Mouse (Mus musculus) lung, embryonic 14.5 days (tissue): ENCODE measurements at regions not wholly inside any gene's neighbourhood (a gene's known extent, or its start where the extent isn't known, plus 50 kb on each side); places are given as distances from the start of the nearest gene placed in this dataset.
A peak's percentile ranks its signal among the peaks of the same experiment; 100 is the strongest.

Experiments used
- ATAC-seq: fragments of 200-750 bp; cut with Nextera tagmentation; 2 replicates; pipeline ENCODE4 v1.8.0; 2017; ENCODE audit warnings: mild to moderate bottlenecking, moderate TSS enrichment, moderate library complexity; ENCODE audit not compliant: insufficient read depth
- DNase-seq: peaks from one replicate; pipeline ENCODE4 v3.0.0-alpha.2; 2015
- H3K27ac ChIP-seq: fragments of 300-500 bp; sonication (generic); 2 replicates; pipeline ENCODE4 v1.5.1; 2014; ENCODE audit warnings: low read depth, mild to moderate bottlenecking, moderate library complexity
- H3K27me3 ChIP-seq: fragments of 300-500 bp; sonication (generic); 2 replicates; pipeline ENCODE4 v1.6.1; 2014; ENCODE audit warnings: low read length, control low read depth; ENCODE audit not compliant: insufficient read depth
- H3K36me3 ChIP-seq: fragments of 300-500 bp; sonication (generic); 2 replicates; pipeline ENCODE4 v1.6.1; 2014; ENCODE audit warnings: control low read depth; ENCODE audit not compliant: insufficient read depth
- H3K4me1 ChIP-seq: fragments of 300-500 bp; sonication (generic); 2 replicates; pipeline ENCODE4 v1.6.1; 2014; ENCODE audit warnings: antibody characterized with exemption, control low read depth; ENCODE audit not compliant: insufficient read depth
- H3K4me2 ChIP-seq: fragments of 300-500 bp; sonication (generic); 2 replicates; pipeline ENCODE4 v1.6.1; 2014; ENCODE audit warnings: mild to moderate bottlenecking
- H3K4me3 ChIP-seq: fragments of 300-500 bp; sonication (generic); 2 replicates; pipeline ENCODE4 v1.5.1; 2014; ENCODE audit warnings: low read depth, low read length
- H3K9ac ChIP-seq: fragments of 300-500 bp; sonication (generic); 2 replicates; pipeline ENCODE4 v1.6.1; 2014
- H3K9me3 ChIP-seq: fragments of 300-500 bp; sonication (generic); 2 replicates; pipeline ENCODE4 v1.6.1; 2016; ENCODE audit warnings: low read depth, low read length, control low read depth
- CTCF ChIP-seq: IDR thresholded peaks from 2 replicates; pipeline ENCODE4 v1.5.1; 2016; ENCODE audit warnings: antibody characterized with exemption, low read depth
- WGBS: fragments of 180-500 bp; shearing (Covaris S2); extraction: QIAGEN DNeasy Blood & Tissue Kit; methylation state at CpG from one replicate; pipeline ENCODE4 v1.1.7; 2014; 5-methylcytosine and 5-hydroxymethylcytosine counted together

- ATAC-seq = peak; percentile 87
- 23% methylated on average over 4 of the region's 4 CpGs for WGBS
- no peak for TF ChIP-seq CTCF
- Histone ChIP-seq H3K4me1 (peaks cover 13% of the 10 kb centered on the region), H3K27ac (peak overlapping the region; percentile 60), H3K9ac (no peak overlapping the region), H3K27me3 (no peaks in the 10 kb centered on the region), H3K4me3 (no peak overlapping the region), H3K9me3 (no peaks in the 10 kb centered on the region), H3K4me2 (peak overlapping the region; percentile 3; the same call in 1 of the 2 replicates), H3K36me3 (no peaks in the 10 kb centered on the region)
- peak; percentile 99 for DNase-seq
Measured at GRCm38 (mm10) chr6:31011407-31012020, 52.6 kb upstream of the Klf14 start.

DNA sequence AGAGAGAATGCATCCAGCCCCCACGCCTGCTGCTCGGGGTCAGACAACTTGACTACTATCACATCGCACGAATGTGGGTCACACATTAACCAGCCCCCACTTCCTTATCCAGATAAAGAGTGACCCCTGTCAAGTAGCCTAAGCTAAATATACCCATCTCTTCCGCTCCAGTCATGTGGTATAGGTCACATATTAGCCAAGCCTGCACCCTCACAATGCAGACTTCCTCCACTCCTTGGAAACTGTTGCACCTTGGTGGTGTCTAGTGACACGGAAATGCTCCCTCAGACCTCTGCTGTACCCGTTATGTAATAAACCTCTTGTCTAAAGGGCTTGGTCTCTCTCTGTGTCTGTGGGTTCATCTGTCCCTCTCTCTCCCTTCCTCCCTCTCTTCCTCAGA, 57.7 kb upstream of the Klf14 start:
- Histone ChIP-seq H3K4me1 (peaks cover 5% of the 10 kb centered on the region), H3K9me3 (no peaks in the 10 kb centered on the region), H3K27ac (no peak overlapping the region), H3K9ac (no peak overlapping the region), H3K4me3 (no peak overlapping the region), H3K36me3 (no peaks in the 10 kb centered on the region), H3K27me3 (no peaks in the 10 kb centered on the region), H3K4me2 (no peak overlapping the region)
- 36% methylated on average over 7 of the region's 7 CpGs for WGBS
- no peak for TF ChIP-seq CTCF
- no peak for DNase-seq
- no peak for ATAC-seq

GRCm38 (mm10) chr6:31021776-31022175, 62.9 kb upstream of the Klf14 start:
- no peak overlapping the region for H3K27ac ChIP-seq
- TF ChIP-seq CTCF = no peak
- H3K9ac ChIP-seq = no peak overlapping the region
- H3K4me2 ChIP-seq = no peak overlapping the region
- DNase-seq (no peak), ATAC-seq (no peak)
- no peaks in the 10 kb centered on the region for H3K4me1 ChIP-seq
- no peaks in the 10 kb centered on the region for H3K9me3 ChIP-seq
- no peaks in the 10 kb centered on the region for H3K27me3 ChIP-seq
- H3K4me3 ChIP-seq = no peak overlapping the region
- WGBS = 82% methylated on average over 5 of the region's 5 CpGs
- H3K36me3 ChIP-seq = no peaks in the 10 kb centered on the region

DNA sequence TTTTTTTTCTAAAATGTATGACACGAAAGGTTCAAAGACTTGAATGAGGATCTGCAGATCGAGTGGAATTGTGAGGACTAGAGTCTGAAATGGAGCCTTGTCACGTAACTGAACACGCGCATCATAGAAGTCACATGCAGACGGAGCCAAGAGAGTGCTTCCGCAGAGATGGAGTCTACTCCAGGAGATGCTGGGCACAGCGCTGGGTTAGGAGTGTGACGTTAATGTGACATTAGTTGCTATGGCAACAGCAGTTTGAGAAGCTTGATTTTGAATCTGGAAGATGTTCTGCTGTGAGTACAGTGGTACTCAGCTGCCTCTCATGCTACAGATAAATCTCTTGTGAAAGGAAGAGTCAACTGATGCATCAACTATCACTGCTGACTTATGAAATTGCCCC, 70.9 kb upstream of the Klf14 start:
- H3K9ac ChIP-seq = no peak overlapping the region
- 0 out of 2 replicates have a peak, but pooled peaks cover 6% of the 10 kb centered on the region for H3K4me1 ChIP-seq
- H3K27me3 ChIP-seq = no peaks in the 10 kb centered on the region
- 71% methylated on average over 9 of the region's 9 CpGs for WGBS
- ATAC-seq (no peak), DNase-seq (no peak)
- H3K27ac ChIP-seq = no peak overlapping the region
- H3K4me3 ChIP-seq = no peak overlapping the region
- H3K4me2 ChIP-seq = no peak overlapping the region
- no peak for TF ChIP-seq CTCF
- H3K9me3 ChIP-seq = no peaks in the 10 kb centered on the region
- H3K36me3 ChIP-seq = no peaks in the 10 kb centered on the region

DNA sequence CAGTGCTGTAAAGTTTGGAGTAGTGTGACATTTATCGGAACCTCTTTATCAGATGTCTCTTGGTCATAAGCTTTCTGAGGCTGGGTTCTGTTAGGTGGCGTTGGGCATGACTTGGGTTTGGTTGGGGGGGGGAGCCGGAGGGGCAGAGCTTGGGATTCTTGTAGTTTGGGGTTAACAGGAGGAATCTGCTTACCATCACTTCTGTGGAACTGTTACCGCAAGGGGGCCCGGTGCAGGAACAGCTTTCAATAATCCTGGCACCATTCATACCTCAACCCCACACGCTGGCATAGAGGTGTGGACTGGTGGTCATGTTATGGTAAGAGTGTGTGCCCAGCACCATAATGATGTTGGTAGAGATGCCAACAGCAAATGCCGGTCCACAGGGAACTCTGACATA, 72.1 kb upstream of the Klf14 start:
- DNase-seq (no peak), ATAC-seq (no peak)
- no peak overlapping the region for H3K9ac ChIP-seq
- no peak overlapping the region for H3K4me2 ChIP-seq
- H3K4me1 ChIP-seq = 0 out of 2 replicates have a peak, but pooled peaks cover 6% of the 10 kb centered on the region
- H3K9me3 ChIP-seq = no peaks in the 10 kb centered on the region
- TF ChIP-seq CTCF = no peak
- H3K36me3 ChIP-seq = no peaks in the 10 kb centered on the region
- 66% methylated on average over 7 of the region's 7 CpGs for WGBS
- H3K4me3 ChIP-seq = no peak overlapping the region
- no peak overlapping the region for H3K27ac ChIP-seq
- no peaks in the 10 kb centered on the region for H3K27me3 ChIP-seq

- Histone ChIP-seq H3K4me3 (no peak overlapping the region), H3K27me3 (no peaks in the 10 kb centered on the region), H3K4me1 (0 out of 2 replicates have a peak, but pooled peaks cover 6% of the 10 kb centered on the region), H3K9me3 (no peaks in the 10 kb centered on the region), H3K36me3 (no peaks in the 10 kb centered on the region), H3K27ac (no peak overlapping the region), H3K9ac (no peak overlapping the region), H3K4me2 (no peak overlapping the region)
- WGBS = 76% methylated on average over 4 of the region's 4 CpGs
- ATAC-seq (no peak), DNase-seq (no peak)
- TF ChIP-seq CTCF = no peak
Measured at GRCm38 (mm10) chr6:31032147-31032546, 73.3 kb upstream of the Klf14 start.

DNA sequence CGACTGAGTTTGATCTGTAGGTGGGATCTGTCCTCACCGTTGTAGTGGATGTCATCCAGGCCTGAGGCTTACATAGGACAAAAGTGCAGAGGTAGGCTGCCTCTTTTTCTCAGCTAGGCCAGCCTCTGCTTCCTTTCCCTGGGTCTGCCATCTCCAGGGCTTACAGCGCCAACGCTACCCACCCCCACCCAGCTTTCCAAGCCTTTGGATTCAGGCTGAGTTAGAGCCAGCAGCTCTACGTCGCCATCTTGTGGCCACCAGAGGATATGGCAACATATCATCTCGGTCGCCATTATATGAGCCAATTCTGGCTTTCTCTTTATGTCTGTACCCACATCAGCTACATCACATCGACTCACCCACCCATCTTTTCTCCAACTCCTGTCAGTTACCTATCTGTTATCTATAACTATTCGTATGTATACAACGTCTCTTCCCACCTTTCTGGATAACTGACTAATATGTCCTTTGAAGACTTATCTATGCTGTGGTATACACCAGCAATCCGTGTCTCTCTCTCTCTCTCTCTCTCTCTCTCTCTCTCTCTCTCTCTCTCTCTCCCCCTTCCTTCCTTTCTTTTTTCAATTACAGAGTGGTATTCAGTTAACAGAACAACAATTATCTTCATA, 74.2 kb upstream of the Klf14 start:
- H3K27ac ChIP-seq = 0 out of 2 replicates have a peak overlapping the region, but pooled peaks have one; percentile 37
- H3K4me2 ChIP-seq = 0 out of 2 replicates have a peak overlapping the region, but pooled peaks have one; percentile 13
- ATAC-seq (peak; percentile 86), DNase-seq (peak; percentile 87)
- H3K36me3 ChIP-seq = no peaks in the 10 kb centered on the region
- no peaks in the 10 kb centered on the region for H3K27me3 ChIP-seq
- no peak overlapping the region for H3K4me3 ChIP-seq
- TF ChIP-seq CTCF = peak; percentile 99
- no peaks in the 10 kb centered on the region for H3K9me3 ChIP-seq
- H3K4me1 ChIP-seq = 0 out of 2 replicates have a peak, but pooled peaks cover 9% of the 10 kb centered on the region
- WGBS = 8% methylated on average over 12 of the region's 12 CpGs
- peak overlapping the region; percentile 17; the same call in 1 of the 2 replicates for H3K9ac ChIP-seq
